Mouse (Mus musculus) embryonic fibroblast, embryonic 13.5 days (primary cell): ENCODE measurements around the gene Zfp341.

Experiments
- CTCF ChIP-seq: IDR thresholded peaks from 2 replicates; pipeline ENCODE4 v1.5.1; 2011; ENCODE audit warnings: mild to moderate bottlenecking, control low read depth, low read length, moderate library complexity, borderline replicate concordance; ENCODE audit not compliant: insufficient read depth
- POLR2A ChIP-seq: IDR thresholded peaks from 2 replicates; pipeline ENCODE4 v1.6.1; 2011; ENCODE audit warnings: low read depth, mild to moderate bottlenecking, control low read depth, low read length, moderate library complexity

DNA sequence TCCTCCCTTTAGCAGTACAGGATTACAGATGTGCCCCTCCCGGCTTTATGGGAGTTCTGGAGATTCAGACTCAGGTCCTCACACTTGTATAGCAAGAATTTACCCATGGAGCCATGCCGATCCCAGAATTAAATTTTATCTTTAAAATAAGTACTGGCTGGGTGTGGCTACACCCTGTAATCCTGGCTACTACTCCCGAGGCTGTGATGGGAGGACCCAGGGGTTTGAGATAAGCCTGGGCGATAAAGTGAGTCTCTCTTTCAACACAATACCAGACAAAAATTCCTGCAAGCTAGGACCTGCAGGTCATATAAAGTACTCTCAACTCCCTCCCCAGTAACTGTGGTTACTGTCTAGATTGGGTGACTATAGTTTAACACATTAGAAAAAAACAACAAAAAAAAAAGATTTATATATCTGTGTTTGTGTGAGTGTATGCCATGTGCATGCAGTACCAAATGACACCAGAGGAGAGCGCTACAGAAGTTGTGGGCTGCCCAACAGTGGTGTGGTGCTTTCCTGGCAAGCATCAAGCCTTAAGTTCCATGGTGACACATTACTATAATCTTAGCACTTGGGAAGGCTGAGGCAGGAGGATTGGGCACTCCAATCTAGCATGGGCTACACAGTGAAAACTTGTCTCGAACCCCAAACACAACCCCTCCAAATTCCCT lies 29.8 kb downstream of the Zfp341 start:
- TF ChIP-seq CTCF = no peak
- no peak for TF ChIP-seq POLR2A
